Mouse (Mus musculus) hindbrain, embryonic 16.5 days (tissue): ENCODE results near the gene Palb2. TPM values are rescaled to one million over a fixed set of nuclear protein-coding genes. Genes with fewer than 3 reads are reported as not detected.
A peak's percentile ranks its signal among the peaks of the same experiment; 100 is the strongest.
"Not testable (repeated sequence)": the region's sequence is repeated elsewhere in the genome, so short reads cannot be mapped to it uniquely, and the experiment has no call there.

Source experiments
- ATAC-seq: fragments of 200-750 bp; cut with Nextera tagmentation; 2 replicates; pipeline ENCODE4 v1.8.0; 2017; ENCODE audit warnings: moderate TSS enrichment, moderate library complexity
- H3K27ac ChIP-seq: fragments of 300-500 bp; sonication (generic); 2 replicates; pipeline ENCODE4 v1.5.1; 2014; ENCODE audit warnings: low read depth, mild to moderate bottlenecking, control low read depth, low read length, moderate library complexity
- H3K27me3 ChIP-seq: fragments of 300-500 bp; sonication (generic); replicated peaks from 2 replicates; pipeline ENCODE4 v1.6.1; 2014; ENCODE audit warnings: low read length; ENCODE audit not compliant: control insufficient read depth, insufficient read depth
- H3K36me3 ChIP-seq: fragments of 300-500 bp; sonication (generic); 2 replicates; pipeline ENCODE4 v1.6.1; 2014; ENCODE audit warnings: mild to moderate bottlenecking, low read length, moderate library complexity, mixed read lengths; ENCODE audit not compliant: control insufficient read depth, insufficient read depth
- H3K4me1 ChIP-seq: fragments of 300-500 bp; sonication (generic); 2 replicates; pipeline ENCODE4 v1.6.1; 2014; ENCODE audit warnings: low read depth, low read length; ENCODE audit not compliant: control insufficient read depth, insufficient read depth
- H3K4me2 ChIP-seq: fragments of 300-500 bp; sonication (generic); 2 replicates; pipeline ENCODE4 v1.6.1; 2014; ENCODE audit warnings: mild to moderate bottlenecking, low read length, control low read depth, moderate library complexity
- H3K4me3 ChIP-seq: fragments of 300-500 bp; sonication (generic); 2 replicates; pipeline ENCODE4 v1.5.1; 2014; ENCODE audit warnings: mild to moderate bottlenecking, low read length, control low read depth, moderate library complexity
- H3K9ac ChIP-seq: fragments of 300-500 bp; sonication (generic); 2 replicates; pipeline ENCODE4 v1.6.1; 2014; ENCODE audit warnings: low read depth, mild to moderate bottlenecking, control low read depth, low read length, moderate library complexity
- H3K9me3 ChIP-seq: fragments of 300-500 bp; sonication (generic); 2 replicates; pipeline ENCODE4 v1.6.1; 2014; ENCODE audit warnings: mild to moderate bottlenecking, low read length, moderate library complexity; ENCODE audit not compliant: control insufficient read depth
- WGBS: fragments of 180-500 bp; shearing (Covaris S2); extraction: QIAGEN DNeasy Blood & Tissue Kit; methylation state at CpG from one replicate; pipeline ENCODE4 v1.1.7; 2014; 5-methylcytosine and 5-hydroxymethylcytosine counted together
- polyA plus RNA-seq: library from polyadenylated mRNA; unstranded; fragments of >200 nt; fragmentation: Nextera tagmentation; extraction: Ambion mirVana; gene quantifications from 2 replicates; pipeline ENCODE4 v1.2.1, GENCODE M21; 2015

Palb2 gene
- polyA plus RNA-seq, 1 experiment from 2014 or later, result 3.8 TPM

- WGBS, result 86% methylated on average over 4 of the region's 4 CpGs
- no peak overlapping the region for H3K4me3 ChIP-seq
- no peak overlapping the region for H3K27ac ChIP-seq
- no peak overlapping the region for H3K9ac ChIP-seq
- H3K4me1 ChIP-seq, result no peaks in the 10 kb centered on the region
- ATAC-seq, result no peak
- H3K9me3 ChIP-seq, result no peaks in the 10 kb centered on the region
- H3K27me3 ChIP-seq, result no peaks in the 10 kb centered on the region
- peaks cover 9% of the 10 kb centered on the region; the same call in 1 of the 2 replicates for H3K36me3 ChIP-seq
- H3K4me2 ChIP-seq, result no peak overlapping the region
Observed at GRCm38 (mm10) chr7:122123518-122123917, 9.3 kb downstream of the Palb2 start.

GRCm38 (mm10) chr7:122108206-122108605 is 24.6 kb downstream of the Palb2 start:
- H3K27ac ChIP-seq, result no peak overlapping the region
- H3K4me1 ChIP-seq, result no peaks in the 10 kb centered on the region
- no peak overlapping the region for H3K4me2 ChIP-seq
- H3K4me3 ChIP-seq, result no peak overlapping the region
- no peaks in the 10 kb centered on the region for H3K27me3 ChIP-seq
- H3K9me3 ChIP-seq, result no peaks in the 10 kb centered on the region
- WGBS, result 98% methylated on average over 6 of the region's 6 CpGs
- no peak for ATAC-seq
- no peak overlapping the region for H3K9ac ChIP-seq
- H3K36me3 ChIP-seq, result no peaks in the 10 kb centered on the region

- ATAC-seq, result peak; percentile 99
- H3K27me3 ChIP-seq, result no peaks in the 10 kb centered on the region
- H3K4me1 ChIP-seq, result peaks cover 14% of the 10 kb centered on the region
- under 1% methylated on average over 21 of the region's 43 CpGs for WGBS
- H3K9me3 ChIP-seq, result no peaks in the 10 kb centered on the region
- peak within 1 kb of the TSS; percentile 64 for H3K27ac ChIP-seq
- H3K4me3 ChIP-seq, result peak within 1 kb of the TSS; percentile 52
- peak within 1 kb of the TSS; percentile 64 for H3K9ac ChIP-seq
- H3K36me3 ChIP-seq, result peaks cover 3% of the 10 kb centered on the region; the same call in 1 of the 2 replicates
- peak within 1 kb of the TSS; percentile 80 for H3K4me2 ChIP-seq
Observed at GRCm38 (mm10) chr7:122101747-122102244, 31.0 kb downstream of the Palb2 start, which contains the start of gene Ndufab1. Gene Ndufab1, minus strand, starts transcription at chr7:122101886.

DNA sequence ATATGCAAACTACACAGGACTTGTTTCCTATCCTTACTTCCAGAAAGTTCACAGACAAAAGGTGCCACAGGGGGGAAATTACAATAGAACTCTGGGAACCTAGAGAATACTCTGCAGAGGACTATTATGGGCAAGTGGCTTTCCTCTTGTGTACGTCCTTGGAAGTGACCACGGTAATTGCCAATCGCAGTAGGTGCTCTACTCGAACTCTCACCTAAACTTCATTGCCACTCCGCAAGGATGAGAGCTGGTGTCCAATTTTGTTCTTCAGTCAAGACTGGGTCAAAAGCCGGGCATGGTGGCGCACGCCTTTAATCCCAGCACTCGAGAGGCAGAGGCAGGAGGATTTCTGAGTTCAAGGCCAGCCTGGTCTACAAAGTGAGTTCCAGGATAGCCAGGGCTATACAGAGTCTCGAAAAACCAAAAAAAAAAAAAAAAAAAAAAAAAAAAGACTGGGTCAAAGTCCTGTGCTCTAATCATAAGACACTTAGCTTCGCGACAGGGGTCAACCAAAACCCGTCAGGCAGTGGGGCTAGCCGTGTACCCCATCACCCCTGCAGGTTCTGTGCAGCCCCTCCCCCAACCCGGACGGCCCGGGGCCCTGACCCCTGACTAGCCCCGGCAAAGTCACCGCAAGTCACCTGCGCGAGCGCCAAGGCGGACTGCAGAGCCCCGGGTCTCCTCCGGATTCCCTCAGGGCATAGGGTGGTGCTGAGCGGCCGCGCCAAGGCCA is 31.6 kb downstream of the Palb2 start:
- peak overlapping the region; percentile 64; the same call in 1 of the 2 replicates for H3K27ac ChIP-seq

GRCm38 (mm10) chr7:122099222-122099621 is 33.6 kb downstream of the Palb2 start:
- no peak overlapping the region for H3K4me2 ChIP-seq
- WGBS, result 51% methylated on average over 4 of the region's 4 CpGs
- no peak for ATAC-seq
- no peaks in the 10 kb centered on the region for H3K9me3 ChIP-seq
- H3K4me3 ChIP-seq, result no peak overlapping the region
- H3K36me3 ChIP-seq, result peaks cover 23% of the 10 kb centered on the region
- no peaks in the 10 kb centered on the region for H3K27me3 ChIP-seq
- peaks cover 14% of the 10 kb centered on the region for H3K4me1 ChIP-seq
- no peak overlapping the region for H3K27ac ChIP-seq
- H3K9ac ChIP-seq, result no peak overlapping the region

More for the DNA sequence above, 31.6 kb downstream of the Palb2 start:
- H3K27me3 ChIP-seq, H3K9me3 ChIP-seq, H3K36me3 ChIP-seq: not testable (repeated sequence)
- ATAC-seq, result peak; percentile 79
- WGBS, result 8% methylated on average over 24 of the region's 28 CpGs
- peak overlapping the region; percentile 52 for H3K4me3 ChIP-seq
- peak overlapping the region; percentile 80 for H3K4me2 ChIP-seq
- H3K4me1 ChIP-seq, result peaks cover 14% of the 10 kb centered on the region
- peak overlapping the region; percentile 64 for H3K9ac ChIP-seq

DNA sequence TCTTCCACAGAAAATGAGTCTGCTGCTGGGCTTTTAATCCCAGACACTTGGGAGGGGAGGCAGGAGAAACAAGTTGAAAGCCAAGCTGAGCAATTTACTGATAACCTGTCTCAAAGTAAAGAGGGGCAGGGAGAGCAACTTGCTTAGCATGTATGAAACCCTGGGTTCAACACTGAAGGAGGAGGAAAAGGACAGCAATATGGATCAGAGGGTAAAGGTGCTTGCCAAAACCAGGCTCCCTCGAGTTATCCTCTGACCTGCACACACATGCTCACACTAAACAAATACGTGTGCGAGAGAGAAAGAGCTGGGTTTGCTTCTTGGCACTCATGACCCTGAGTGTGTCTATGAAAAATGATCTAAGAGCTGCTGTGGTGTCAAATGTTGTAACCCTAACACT is 34.8 kb downstream of the Palb2 start:
- H3K4me2 ChIP-seq, result no peak overlapping the region
- no peaks in the 10 kb centered on the region for H3K27me3 ChIP-seq
- no peak overlapping the region for H3K4me3 ChIP-seq
- peaks cover 26% of the 10 kb centered on the region for H3K36me3 ChIP-seq
- WGBS, result 95% methylated on average over 3 of the region's 3 CpGs
- H3K27ac ChIP-seq, result no peak overlapping the region
- no peak for ATAC-seq
- peaks cover 14% of the 10 kb centered on the region for H3K4me1 ChIP-seq
- H3K9ac ChIP-seq, result no peak overlapping the region
- H3K9me3 ChIP-seq, result no peaks in the 10 kb centered on the region

- Histone ChIP-seq H3K4me3 (no peak overlapping the region), H3K36me3 (peaks cover 41% of the 10 kb centered on the region), H3K9me3 (no peaks in the 10 kb centered on the region), H3K27ac (no peak overlapping the region), H3K4me1 (peaks cover 1% of the 10 kb centered on the region), H3K9ac (no peak overlapping the region), H3K4me2 (no peak overlapping the region), H3K27me3 (no peaks in the 10 kb centered on the region)
- WGBS, result 98% methylated on average over 2 of the region's 2 CpGs
- no peak for ATAC-seq
Observed at GRCm38 (mm10) chr7:122094564-122095330, 38.0 kb downstream of the Palb2 start.

DNA sequence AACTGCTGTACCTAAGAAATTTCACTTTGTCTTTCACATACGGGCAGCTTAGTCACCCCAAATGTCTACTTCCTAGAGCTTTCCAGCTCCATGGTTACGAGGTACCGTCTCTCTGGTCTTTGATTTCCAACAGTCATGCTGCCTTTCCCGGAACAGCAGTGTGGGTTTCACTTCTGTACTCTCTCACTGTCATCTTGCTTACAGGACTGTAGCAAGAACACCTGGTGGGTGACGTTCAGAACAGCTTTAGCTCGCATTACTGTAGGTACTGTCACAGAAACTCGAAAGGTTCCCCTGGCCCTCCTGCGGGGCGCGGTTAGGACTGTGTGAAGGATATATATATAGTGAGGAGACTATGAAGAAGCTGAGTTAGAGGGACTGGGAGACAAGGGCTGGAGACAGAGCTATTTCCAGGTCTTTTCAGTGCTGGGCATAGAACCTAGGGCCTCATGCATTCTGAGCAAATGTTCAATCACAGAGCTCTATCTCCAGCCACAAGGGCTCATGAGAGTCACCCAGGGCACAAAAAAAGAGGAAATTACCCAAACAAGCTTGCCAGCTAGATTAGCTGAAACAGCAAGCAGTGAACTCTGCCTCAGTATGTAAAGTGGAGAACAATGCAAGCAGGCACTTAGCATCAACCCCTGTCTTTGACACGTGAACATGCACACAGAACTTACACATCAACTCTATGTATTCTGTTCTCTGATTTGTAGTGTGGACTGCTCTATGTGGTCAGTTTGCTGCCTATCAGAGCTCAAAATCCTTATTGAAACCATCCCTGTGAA is 45.4 kb downstream of the Palb2 start:
- H3K4me3 ChIP-seq, result no peak overlapping the region
- H3K27ac ChIP-seq, result no peak overlapping the region
- ATAC-seq, result no peak
- H3K4me2 ChIP-seq, result no peak overlapping the region
- H3K9ac ChIP-seq, result no peak overlapping the region
- H3K4me1 ChIP-seq, result no peaks in the 10 kb centered on the region
- WGBS, result 93% methylated on average over 11 of the region's 11 CpGs
- H3K36me3 ChIP-seq, result peaks cover 27% of the 10 kb centered on the region
- no peaks in the 10 kb centered on the region for H3K27me3 ChIP-seq
- no peaks in the 10 kb centered on the region for H3K9me3 ChIP-seq
